Mouse (Mus musculus): ENCODE data around the gene Prrx2.
"Not testable (repeated sequence)": the region's sequence is repeated elsewhere in the genome, so short reads cannot be mapped to it uniquely, and the experiment has no call there.

The Prrx2 gene

DNA sequence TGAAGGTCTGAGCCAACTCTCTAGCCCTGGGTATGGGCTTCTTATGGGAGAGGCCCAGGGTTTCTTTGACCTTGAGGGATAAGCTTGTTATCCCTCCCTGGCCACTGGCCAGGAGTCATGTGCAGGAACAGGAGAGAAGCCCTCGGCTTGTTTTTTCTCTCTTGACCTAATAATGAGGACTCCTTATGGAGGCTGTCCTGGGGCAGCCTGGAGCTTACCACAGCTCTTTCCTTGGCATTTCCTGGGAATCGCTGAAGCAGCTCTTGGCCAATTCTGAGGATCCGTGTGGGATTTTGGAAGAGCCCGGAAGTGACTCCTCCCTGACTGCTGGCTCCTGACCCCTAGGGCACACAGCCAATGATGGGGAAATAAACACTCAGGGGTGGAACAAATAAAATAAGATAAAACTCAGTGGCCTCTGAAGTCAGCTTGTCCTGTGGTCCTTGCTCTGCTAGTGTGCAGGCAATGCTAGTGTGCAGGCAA is 77.6 kb downstream of the Prrx2 start:
- peak; percentile 96 for DNase-seq (ENCODE audit: low spot score)

- no peak for DNase-seq (ENCODE audit: low spot score)
Measured at GRCm38 (mm10) chr2:30913022-30913421, 78.2 kb downstream of the Prrx2 start.

- DNase-seq (ENCODE audit: low spot score), result no peak
Measured at GRCm38 (mm10) chr2:30914836-30915235, 80.1 kb downstream of the Prrx2 start.

DNA sequence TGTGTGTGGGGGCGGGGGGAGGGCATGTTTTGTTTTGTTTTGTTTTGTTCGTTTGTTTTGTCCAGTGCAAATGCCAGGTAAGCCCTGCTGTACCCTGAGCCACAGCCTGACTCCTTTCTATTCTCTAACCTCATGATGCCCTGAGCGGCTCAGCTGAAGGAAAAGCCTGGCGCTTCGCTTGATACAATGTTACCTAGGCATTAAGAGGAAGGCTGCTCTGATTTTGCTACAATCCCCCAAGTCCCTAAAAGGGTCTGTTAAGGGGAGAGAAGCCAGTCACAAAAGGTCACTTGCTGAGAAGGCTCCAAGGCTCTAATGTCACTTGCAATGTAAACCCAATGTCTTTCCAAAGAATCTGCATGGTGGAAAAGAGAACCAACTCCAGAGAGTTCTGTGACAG is 80.6 kb downstream of the Prrx2 start:
- DNase-seq (ENCODE audit: low spot score), result no peak

GRCm38 (mm10) chr2:30915933-30916332 is 81.2 kb downstream of the Prrx2 start:
- DNase-seq (ENCODE audit: low spot score), result not testable (repeated sequence)

DNA sequence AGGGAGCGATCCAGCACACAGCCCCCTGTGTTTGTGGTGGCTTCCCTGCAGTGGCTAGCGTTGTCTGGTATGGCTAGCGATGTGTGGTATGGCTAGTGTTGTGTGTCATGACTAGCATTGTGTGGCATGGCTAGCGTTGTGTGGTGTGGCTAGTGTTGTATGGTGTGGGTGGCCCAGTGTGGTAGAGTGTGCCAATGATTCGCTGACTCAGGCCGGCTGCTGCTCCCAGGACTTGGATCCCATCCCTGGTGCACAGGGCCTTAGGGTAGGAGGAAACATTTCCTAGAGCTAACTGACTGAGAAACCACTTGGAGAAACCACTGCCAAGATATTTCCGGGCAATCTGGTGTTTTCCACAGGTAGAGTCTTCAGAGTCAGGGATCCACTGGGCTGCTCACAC is 82.9 kb downstream of the Prrx2 start:
- peak; percentile 71 for DNase-seq (ENCODE audit: low spot score)

DNA sequence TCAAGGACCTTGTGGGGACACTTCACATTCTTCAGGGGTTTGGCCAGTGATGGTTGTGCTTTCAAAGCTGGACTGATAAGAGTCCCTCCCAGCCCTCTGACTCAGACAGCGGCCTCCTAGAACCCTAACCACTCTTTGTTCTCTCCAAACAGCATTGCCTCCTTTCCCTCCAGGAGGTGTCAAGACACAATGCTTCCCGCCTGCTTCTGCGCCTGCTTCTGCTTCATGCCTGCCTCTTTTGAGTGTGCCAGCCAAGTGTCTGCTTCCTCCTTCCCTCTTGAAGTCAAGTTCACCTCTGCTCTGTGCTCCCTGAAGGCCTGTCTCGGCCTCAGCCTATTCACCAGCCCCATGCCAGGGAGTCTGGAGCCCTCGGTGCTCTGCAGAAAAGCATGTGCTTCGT is 83.4 kb downstream of the Prrx2 start:
- DNase-seq (ENCODE audit: low spot score), result no peak

DNA sequence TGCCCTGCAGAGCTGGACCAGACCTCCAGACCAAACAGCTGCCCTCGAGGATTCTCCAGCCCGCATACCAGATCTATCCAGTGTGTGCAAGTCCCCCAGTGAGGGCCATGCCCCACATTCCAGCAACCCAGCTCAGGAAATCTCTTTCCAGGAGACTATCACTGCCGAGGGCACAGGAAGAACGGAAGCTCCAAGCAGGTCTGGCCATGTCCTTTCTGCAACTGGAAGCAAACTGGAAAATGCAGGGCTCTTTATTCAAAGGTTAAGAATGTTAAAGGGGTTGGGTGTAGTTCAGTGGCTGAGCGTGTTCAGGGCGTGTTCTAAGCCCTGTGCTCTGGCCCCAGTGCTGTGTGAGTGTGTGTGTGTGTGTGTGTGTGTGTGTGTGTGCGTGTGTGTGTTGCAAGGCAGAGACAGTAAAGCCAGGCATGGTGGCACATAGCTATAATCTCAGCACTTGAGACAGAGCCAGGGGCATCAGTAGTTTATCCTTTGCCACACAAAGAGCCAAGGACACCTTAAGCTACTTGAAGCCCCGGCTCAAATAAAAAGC is 84.1 kb downstream of the Prrx2 start:
- DNase-seq (ENCODE audit: low spot score), result peak; percentile 32

DNA sequence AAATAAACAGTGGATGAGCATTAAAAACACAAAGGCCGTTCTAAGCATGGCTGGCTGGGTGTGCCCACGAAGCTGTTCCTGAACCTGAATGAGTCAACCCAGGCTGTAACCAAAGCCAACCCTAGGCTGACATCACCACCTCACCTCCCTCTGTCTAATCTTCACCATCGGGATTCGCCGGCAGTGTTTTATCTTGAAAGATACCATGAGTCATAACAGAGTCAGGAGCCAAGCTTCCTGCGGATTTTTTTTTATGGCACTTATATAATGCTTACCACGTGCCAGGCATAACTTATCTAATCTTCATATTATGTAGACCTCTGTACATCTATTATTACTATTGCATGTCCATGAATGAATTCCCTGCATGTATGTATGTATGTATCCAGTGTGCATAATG is 85.4 kb downstream of the Prrx2 start:
- DNase-seq (ENCODE audit: low spot score), result no peak

GRCm38 (mm10) chr2:30923099-30923498 is 88.3 kb downstream of the Prrx2 start:
- DNase-seq (ENCODE audit: low spot score), result no peak

DNA sequence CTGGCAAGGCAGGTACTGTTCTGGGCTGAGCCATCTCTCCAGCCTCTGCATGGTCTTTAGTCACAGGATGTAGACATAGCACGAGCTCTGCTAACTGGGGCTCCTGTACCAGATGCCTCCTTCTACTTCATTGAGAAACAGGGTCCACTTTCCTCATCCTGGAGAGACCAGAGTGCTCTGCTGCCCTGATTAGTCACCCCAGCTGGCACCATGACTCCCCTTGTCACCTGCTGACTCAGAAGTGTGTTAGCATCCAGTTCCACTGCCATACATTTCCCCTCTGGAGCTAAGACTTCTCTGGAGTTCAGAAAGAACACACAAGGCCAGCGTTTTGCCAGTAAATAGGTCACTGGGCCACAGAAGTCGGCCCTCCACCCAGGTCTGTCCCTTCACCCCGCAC is 90.4 kb downstream of the Prrx2 start:
- DNase-seq (ENCODE audit: low spot score), result no peak

DNA sequence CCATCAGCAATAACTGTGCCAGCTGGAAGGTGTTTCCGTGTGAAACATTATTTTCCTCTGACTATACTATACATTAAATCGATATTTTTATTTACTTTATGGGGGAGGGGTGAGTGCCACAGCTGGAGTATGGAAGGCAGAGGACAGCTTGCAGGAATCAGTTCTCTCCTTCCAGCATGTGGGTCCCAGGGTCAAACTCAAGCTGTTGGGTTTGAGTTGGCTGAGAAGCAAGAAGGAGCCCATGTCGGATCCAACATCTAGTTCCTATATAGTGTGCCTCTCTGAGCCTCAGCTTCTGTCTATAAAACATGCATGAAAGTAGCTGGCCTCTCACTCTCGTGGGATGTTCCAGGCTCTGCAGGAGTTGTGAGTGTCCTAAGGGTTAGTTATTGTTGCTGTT is 91.6 kb downstream of the Prrx2 start:
- no peak for DNase-seq (ENCODE audit: low spot score)

- peak; percentile 88 for DNase-seq (ENCODE audit: low spot score)
Measured at GRCm38 (mm10) chr2:30927151-30927781, 92.5 kb downstream of the Prrx2 start.

- DNase-seq (ENCODE audit: low spot score), result peak; percentile 92
Measured at GRCm38 (mm10) chr2:30927844-30928628, 93.3 kb downstream of the Prrx2 start.

- DNase-seq (ENCODE audit: low spot score), result peak; percentile 75
Measured at GRCm38 (mm10) chr2:30928893-30929482, 94.2 kb downstream of the Prrx2 start.

GRCm38 (mm10) chr2:30929483-30930045 is 94.8 kb downstream of the Prrx2 start, which contains the start of gene Ptges:
Gene Ptges (minus strand): TSS chr2:30929863.
- DNase-seq (ENCODE audit: low spot score), result peak; percentile 84

- not testable (repeated sequence) for DNase-seq (ENCODE audit: low spot score)
Measured at GRCm38 (mm10) chr2:30930846-30931245, 96.1 kb downstream of the Prrx2 start.
